Mouse (Mus musculus) cerebral cortex, adult 2 months (tissue): ENCODE data around the gene Adig.

Source experiments
- WGBS: fragments of 180-500 bp; shearing (Covaris S2); methylation state at CpG from one replicate; pipeline ENCODE4 v1.1.7; 2018; 5-methylcytosine and 5-hydroxymethylcytosine counted together

The Adig gene

DNA sequence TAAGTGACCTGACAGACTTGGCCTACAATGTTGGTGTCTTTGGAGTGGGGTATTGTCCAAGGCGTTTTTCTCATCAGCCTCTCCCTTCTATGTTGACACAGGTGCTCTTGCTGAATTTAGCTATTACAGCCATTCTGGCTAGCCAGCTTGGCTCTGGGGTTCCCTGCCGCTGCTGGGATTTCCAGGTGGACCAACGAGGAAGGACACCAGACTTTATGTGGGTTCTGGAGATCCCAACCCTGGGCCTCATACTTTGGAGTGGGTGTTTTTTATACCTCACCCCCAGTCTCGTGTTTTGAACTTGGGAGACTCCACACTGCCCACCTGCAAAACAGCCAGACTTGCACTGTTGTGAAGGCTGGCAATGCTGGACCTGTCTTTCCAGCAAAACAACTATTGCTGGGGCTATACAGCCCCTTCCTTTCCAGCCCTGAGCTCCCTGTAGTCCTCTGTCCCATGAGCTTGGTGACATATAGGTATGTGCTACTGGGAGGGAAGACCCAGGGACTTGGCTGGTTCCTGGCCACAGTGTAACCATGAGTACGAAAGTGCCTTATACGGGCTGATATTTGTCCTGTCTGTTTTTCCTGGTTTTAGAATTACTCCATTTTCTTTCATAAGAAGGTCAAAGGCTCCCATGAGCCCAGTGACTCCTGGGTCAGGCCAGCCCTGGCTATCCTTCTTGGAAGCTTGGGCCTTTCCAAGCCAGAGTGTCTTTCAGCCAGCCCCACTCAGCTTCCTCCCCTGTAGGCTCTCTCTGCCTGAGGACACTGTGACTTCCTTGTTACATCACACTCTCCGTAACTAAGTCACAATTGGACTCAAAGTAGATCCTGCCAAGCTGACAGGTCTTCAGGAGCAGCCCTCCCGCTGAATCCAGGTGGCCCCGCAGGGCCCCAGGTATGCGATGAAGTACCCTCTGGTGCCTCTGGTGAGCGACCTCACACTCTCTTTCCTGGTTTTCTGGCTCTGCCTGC, at the start of gene Adig:
Gene Adig (plus strand): TSS at position 777 of the 977 bp plus-strand sequence.
- 81% methylated on average over 11 of the region's 11 CpGs for WGBS

DNA sequence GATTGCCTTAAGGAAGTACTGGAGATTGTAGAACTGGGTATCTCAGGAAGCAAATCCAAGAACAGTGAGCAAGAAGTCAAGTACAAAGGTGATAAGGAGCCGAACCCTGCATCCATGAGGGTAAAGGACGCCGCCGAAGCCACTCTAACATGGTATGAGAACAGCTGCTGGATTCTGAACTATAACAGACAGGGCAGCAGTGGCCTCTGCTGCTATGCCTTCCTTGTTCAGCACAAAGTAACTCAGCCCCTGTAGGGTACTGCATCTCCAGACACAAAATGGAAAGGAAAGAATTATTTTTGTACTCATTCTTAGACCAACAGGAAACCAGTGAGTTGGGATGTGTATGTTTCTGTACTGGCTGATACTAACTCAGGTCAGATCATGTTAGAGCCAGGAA, 46.0 kb upstream of the Adig start:
- WGBS: 96% methylated on average over 4 of the region's 4 CpGs

- WGBS: 60% methylated on average over 1 of the region's 1 CpGs
Measured at GRCm38 (mm10) chr2:158457610-158458009, 44.8 kb upstream of the Adig start.

DNA sequence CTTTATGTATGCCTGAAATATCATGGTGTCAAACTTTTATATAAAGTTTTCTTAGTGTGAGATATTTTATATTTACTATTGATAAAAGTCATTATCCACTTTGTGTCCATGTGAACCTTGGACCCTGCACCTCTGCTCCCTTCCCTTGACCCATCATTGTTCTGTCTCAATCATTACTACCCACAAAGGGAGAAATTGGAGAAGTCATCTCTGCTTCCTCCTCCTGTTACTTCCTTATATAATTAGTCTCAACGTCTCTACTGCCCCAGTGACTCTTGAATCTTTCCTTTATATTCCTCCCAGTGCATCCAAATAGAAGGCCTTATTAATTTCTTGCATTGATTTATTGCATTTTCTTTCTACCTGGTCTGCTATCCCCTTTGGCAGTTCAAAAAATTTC, 40.0 kb upstream of the Adig start:
- 73% methylated on average over 1 of the region's 1 CpGs for WGBS

DNA sequence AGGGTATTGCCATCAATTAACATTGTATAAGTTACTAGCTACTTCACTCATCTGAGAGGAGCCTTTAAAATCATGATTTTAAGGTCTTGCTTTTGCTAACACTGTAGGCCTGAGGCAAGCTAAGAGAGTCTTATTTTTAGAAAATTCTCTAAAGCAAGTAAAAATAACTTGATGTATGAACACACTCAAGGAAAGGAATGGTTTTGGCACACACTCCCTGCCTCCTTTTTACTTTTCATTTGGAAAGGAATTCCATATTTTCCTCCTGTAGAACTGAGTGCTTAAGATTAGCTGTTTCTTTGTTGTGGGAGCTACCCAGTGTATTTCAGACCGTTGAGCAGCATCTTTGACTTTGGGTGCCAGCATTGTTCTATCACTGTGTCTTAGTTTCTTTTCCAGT, 28.3 kb upstream of the Adig start:
- 35% methylated on average over 1 of the region's 1 CpGs for WGBS

GRCm38 (mm10) chr2:158477640-158478039, 24.8 kb upstream of the Adig start:
- 37% methylated on average over 3 of the region's 3 CpGs for WGBS

- 87% methylated on average over 5 of the region's 5 CpGs for WGBS
Measured at GRCm38 (mm10) chr2:158498457-158498856, 4.0 kb upstream of the Adig start.

DNA sequence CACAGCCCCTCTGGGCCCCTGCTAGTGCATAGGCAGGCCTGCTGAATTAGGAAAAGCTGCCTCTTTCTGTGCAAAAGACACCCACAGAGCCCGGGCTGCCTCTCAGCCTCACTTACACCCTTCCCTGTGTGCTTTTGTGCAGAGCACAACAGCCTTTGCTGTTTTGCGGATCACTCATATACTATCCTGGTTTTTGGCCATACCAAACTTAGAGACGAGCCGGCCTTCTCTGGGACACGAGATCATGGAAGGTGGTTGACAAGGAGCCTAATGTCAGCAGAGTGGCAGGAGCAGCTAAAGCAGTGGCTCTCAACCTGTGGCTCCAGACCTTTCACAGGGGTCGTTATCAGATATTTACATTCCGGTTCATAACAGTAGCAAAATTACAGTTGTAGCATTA, 814 bp downstream of the Adig start:
- 85% methylated on average over 7 of the region's 7 CpGs for WGBS

- WGBS: 64% methylated on average over 4 of the region's 4 CpGs
Measured at GRCm38 (mm10) chr2:158503671-158504070, 1.3 kb downstream of the Adig start.

GRCm38 (mm10) chr2:158506475-158506874, 4.1 kb downstream of the Adig start:
- 78% methylated on average over 5 of the region's 5 CpGs for WGBS

- WGBS: 97% methylated on average over 10 of the region's 10 CpGs
Measured at GRCm38 (mm10) chr2:158507046-158507445, 4.6 kb downstream of the Adig start.

- 54% methylated on average over 6 of the region's 6 CpGs for WGBS
Measured at GRCm38 (mm10) chr2:158510665-158511064, 8.3 kb downstream of the Adig start.

GRCm38 (mm10) chr2:158512528-158512927, 10.1 kb downstream of the Adig start, which contains the start of gene Arhgap40:
Gene Arhgap40 (plus strand): TSS chr2:158512796.
- WGBS: 72% methylated on average over 10 of the region's 10 CpGs

DNA sequence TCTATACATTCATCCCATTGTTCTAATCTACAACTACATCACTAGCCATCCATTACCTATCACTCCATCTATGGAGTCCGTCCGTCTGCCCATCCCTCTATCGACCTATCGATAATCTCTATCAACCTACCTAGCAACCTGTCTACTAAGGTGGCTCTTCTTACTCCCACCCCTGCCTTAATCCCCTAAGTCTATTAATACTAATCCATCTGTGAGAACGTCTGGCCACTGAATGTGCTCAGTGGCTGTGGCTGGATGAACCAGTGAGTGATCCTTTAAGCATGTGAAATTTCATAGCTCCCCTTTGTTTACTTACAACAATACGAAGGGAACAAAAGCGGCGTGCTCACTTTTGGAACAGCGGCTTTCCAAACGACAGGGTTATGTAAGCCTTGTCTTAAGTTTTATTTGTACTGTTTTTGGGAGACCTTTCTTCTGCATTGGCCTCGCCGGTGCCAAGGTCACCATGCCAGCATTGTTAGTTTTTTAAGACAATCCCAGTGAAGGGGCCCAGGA, 11.5 kb downstream of the Adig start:
- 86% methylated on average over 12 of the region's 12 CpGs for WGBS

- WGBS: 50% methylated on average over 6 of the region's 6 CpGs
Measured at GRCm38 (mm10) chr2:158518583-158518982, 16.2 kb downstream of the Adig start.

GRCm38 (mm10) chr2:158519071-158519470, 16.7 kb downstream of the Adig start:
- WGBS: 77% methylated on average over 11 of the region's 11 CpGs

GRCm38 (mm10) chr2:158519800-158520199, 17.4 kb downstream of the Adig start:
- 75% methylated on average over 6 of the region's 6 CpGs for WGBS

DNA sequence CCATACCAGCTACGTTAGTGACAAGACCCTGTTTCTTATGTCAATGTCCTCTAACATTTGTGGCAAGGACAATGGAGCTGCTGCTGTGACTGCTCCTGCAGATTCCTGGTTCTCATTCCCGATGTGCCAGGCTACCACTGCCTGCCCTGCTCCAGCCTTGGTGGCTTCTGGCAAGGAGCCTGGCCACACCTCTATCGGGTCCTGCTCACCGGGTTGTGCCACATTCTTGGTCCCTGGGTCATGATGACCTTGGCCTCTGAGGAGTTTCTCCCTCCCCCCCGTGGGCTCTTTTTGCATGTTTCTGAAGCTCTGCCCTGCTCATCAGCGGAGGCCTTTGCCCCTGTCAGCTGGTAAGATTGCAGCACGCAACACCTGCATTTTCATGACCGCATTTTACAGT, 20.6 kb downstream of the Adig start:
- WGBS: 68% methylated on average over 8 of the region's 8 CpGs

GRCm38 (mm10) chr2:158524129-158524860, 21.9 kb downstream of the Adig start:
- 38% methylated on average over 16 of the region's 16 CpGs for WGBS

DNA sequence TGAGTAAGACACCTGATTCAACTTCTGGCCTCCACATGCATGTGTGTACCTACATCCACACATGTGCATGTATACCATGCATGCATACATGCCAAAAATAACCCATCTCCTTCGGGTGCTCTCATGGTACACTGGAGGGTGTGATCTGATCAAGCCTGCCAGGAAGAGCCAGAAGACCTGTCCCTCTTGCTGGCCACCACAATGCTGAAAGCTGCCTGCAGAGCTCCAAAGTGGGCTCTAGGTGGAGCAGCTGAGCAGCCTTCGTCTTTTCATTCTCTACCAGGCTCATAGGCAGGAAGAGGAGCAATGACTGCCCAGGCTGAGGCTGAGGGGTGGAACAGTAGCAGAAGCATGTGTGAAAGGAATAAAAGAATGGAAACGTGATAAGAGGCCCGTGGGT, 31.7 kb downstream of the Adig start:
- WGBS: 3% methylated on average over 4 of the region's 4 CpGs

DNA sequence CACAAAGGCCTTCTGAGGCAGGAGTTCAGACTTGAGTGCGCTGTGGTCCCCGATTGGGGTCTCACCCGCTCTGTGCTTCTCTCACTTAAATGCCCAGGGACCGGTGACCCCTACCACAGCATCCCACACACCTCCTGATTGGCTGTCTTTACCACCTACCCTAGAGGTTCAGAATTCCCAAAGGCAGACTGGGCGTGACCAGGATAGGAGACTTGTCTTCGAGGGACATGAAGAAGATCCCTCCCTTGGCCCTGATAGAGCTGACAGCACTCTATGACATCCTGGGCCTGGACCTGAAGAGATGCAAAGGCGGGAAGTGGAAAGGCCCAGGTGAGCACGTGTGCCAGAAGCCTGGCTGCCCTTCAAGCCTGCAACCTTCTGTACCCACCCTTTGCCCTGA, 32.1 kb downstream of the Adig start:
- 81% methylated on average over 8 of the region's 8 CpGs for WGBS
